Mouse (Mus musculus) forebrain, embryonic 15.5 days (tissue): ENCODE results near the gene Gm47289. TPM values are rescaled to one million over a fixed set of nuclear protein-coding genes. Genes with fewer than 3 reads are reported as not detected.

Source experiments
- ATAC-seq: fragments of 200-750 bp; cut with Nextera tagmentation; replicated peaks from 2 replicates; pipeline ENCODE4 v1.8.0; 2017; ENCODE audit warnings: mild to moderate bottlenecking, moderate TSS enrichment, moderate library complexity
- H3K27ac ChIP-seq: fragments of 300-500 bp; sonication (generic); replicated peaks from 2 replicates; pipeline ENCODE4 v1.5.1; 2015; ENCODE audit warnings: mild to moderate bottlenecking, inconsistent platforms
- H3K27me3 ChIP-seq: fragments of 300-500 bp; sonication (generic); 2 replicates; pipeline ENCODE4 v1.6.1; 2015; ENCODE audit warnings: inconsistent platforms
- H3K36me3 ChIP-seq: fragments of 300-500 bp; sonication (generic); 2 replicates; pipeline ENCODE4 v1.6.1; 2015; ENCODE audit warnings: mild to moderate bottlenecking, inconsistent platforms
- H3K4me1 ChIP-seq: fragments of 300-500 bp; sonication (generic); 2 replicates; pipeline ENCODE4 v1.6.1; 2015; ENCODE audit warnings: inconsistent platforms
- H3K4me2 ChIP-seq: fragments of 300-500 bp; sonication (generic); replicated peaks from 2 replicates; pipeline ENCODE4 v1.6.1; 2015; ENCODE audit warnings: mild to moderate bottlenecking, inconsistent platforms
- H3K4me3 ChIP-seq: fragments of 300-500 bp; sonication (generic); 2 replicates; pipeline ENCODE4 v1.5.1; 2015; ENCODE audit warnings: mild to moderate bottlenecking, inconsistent platforms
- H3K9ac ChIP-seq: fragments of 300-500 bp; sonication (generic); replicated peaks from 2 replicates; pipeline ENCODE4 v1.6.1; 2015; ENCODE audit warnings: mild to moderate bottlenecking, inconsistent platforms
- H3K9me3 ChIP-seq: fragments of 300-500 bp; sonication (generic); 2 replicates; pipeline ENCODE4 v1.6.1; 2016; ENCODE audit warnings: inconsistent platforms
- WGBS: fragments of 180-500 bp; shearing (Covaris S2); methylation state at CpG from one replicate; pipeline ENCODE4 v1.1.7; 2015; ENCODE audit warnings: mixed read lengths; 5-methylcytosine and 5-hydroxymethylcytosine counted together
- polyA plus RNA-seq: library from polyadenylated mRNA; unstranded; fragments of >200 nt; fragmentation: Nextera tagmentation; extraction: Ambion mirVana; gene quantifications from 2 replicates; pipeline ENCODE4 v1.2.1, GENCODE M21; 2015

The Gm47289 gene
- polyA plus RNA-seq, 1 experiment from 2014 or later: not detected

GRCm38 (mm10) chr9:119144696-119145095 is 14.3 kb upstream of the Gm47289 start:
- Histone ChIP-seq H3K27ac (no peak overlapping the region), H3K4me3 (no peak overlapping the region), H3K9me3 (no peaks in the 10 kb centered on the region), H3K36me3 (no peaks in the 10 kb centered on the region), H3K4me2 (no peak overlapping the region), H3K9ac (no peak overlapping the region), H3K4me1 (no peaks in the 10 kb centered on the region), H3K27me3 (no peaks in the 10 kb centered on the region)
- 66% methylated on average over 8 of the region's 8 CpGs for WGBS
- ATAC-seq: no peak

- Histone ChIP-seq H3K27me3 (no peaks in the 10 kb centered on the region), H3K4me2 (no peak overlapping the region), H3K9me3 (no peaks in the 10 kb centered on the region), H3K36me3 (no peaks in the 10 kb centered on the region), H3K4me3 (no peak overlapping the region), H3K4me1 (no peaks in the 10 kb centered on the region), H3K27ac (no peak overlapping the region), H3K9ac (no peak overlapping the region)
- WGBS: 50% methylated on average over 10 of the region's 10 CpGs
- no peak for ATAC-seq
Measured at GRCm38 (mm10) chr9:119145137-119145536, 13.8 kb upstream of the Gm47289 start.

GRCm38 (mm10) chr9:119145638-119146037 is 13.3 kb upstream of the Gm47289 start:
- 66% methylated on average over 6 of the region's 6 CpGs for WGBS

GRCm38 (mm10) chr9:119146098-119146770 is 12.7 kb upstream of the Gm47289 start:
- 78% methylated on average over 13 of the region's 13 CpGs for WGBS
- Histone ChIP-seq H3K9ac (no peak overlapping the region), H3K4me3 (no peak overlapping the region), H3K9me3 (no peaks in the 10 kb centered on the region), H3K27ac (no peak overlapping the region), H3K4me1 (no peaks in the 10 kb centered on the region), H3K36me3 (no peaks in the 10 kb centered on the region), H3K4me2 (no peak overlapping the region), H3K27me3 (no peaks in the 10 kb centered on the region)
- ATAC-seq: no peak

More at GRCm38 (mm10) chr9:119145638-119146037, 13.3 kb upstream of the Gm47289 start:
- H3K9ac ChIP-seq: no peak overlapping the region
- ATAC-seq: no peak
- no peak overlapping the region for H3K4me2 ChIP-seq
- no peaks in the 10 kb centered on the region for H3K9me3 ChIP-seq
- H3K4me3 ChIP-seq: no peak overlapping the region
- no peaks in the 10 kb centered on the region for H3K36me3 ChIP-seq
- no peaks in the 10 kb centered on the region for H3K27me3 ChIP-seq
- no peaks in the 10 kb centered on the region for H3K4me1 ChIP-seq
- H3K27ac ChIP-seq: no peak overlapping the region

- Histone ChIP-seq H3K9ac (no peak overlapping the region), H3K4me3 (no peak overlapping the region), H3K4me2 (no peak overlapping the region), H3K4me1 (no peaks in the 10 kb centered on the region), H3K36me3 (no peaks in the 10 kb centered on the region), H3K27me3 (no peaks in the 10 kb centered on the region), H3K27ac (no peak overlapping the region), H3K9me3 (no peaks in the 10 kb centered on the region)
- ATAC-seq: no peak
- 29% methylated on average over 5 of the region's 5 CpGs for WGBS
Measured at GRCm38 (mm10) chr9:119149601-119150000, 9.4 kb upstream of the Gm47289 start.

- Histone ChIP-seq H3K4me1 (0 out of 2 replicates have a peak, but pooled peaks cover 4% of the 10 kb centered on the region), H3K4me3 (no peak overlapping the region), H3K4me2 (no peak overlapping the region), H3K9me3 (no peaks in the 10 kb centered on the region), H3K27me3 (peaks cover 10% of the 10 kb centered on the region; the same call in 1 of the 2 replicates), H3K27ac (no peak overlapping the region), H3K9ac (no peak overlapping the region), H3K36me3 (no peaks in the 10 kb centered on the region)
- 64% methylated on average over 2 of the region's 2 CpGs for WGBS
- no peak for ATAC-seq
Measured at GRCm38 (mm10) chr9:119151751-119152150, 7.2 kb upstream of the Gm47289 start.

- WGBS: 86% methylated on average over 8 of the region's 8 CpGs
- ATAC-seq: no peak
- no peak overlapping the region for H3K4me2 ChIP-seq
- peaks cover 10% of the 10 kb centered on the region; the same call in 1 of the 2 replicates for H3K27me3 ChIP-seq
- no peaks in the 10 kb centered on the region for H3K36me3 ChIP-seq
- no peak overlapping the region for H3K4me3 ChIP-seq
- no peak overlapping the region for H3K9ac ChIP-seq
- no peaks in the 10 kb centered on the region for H3K9me3 ChIP-seq
- no peak overlapping the region for H3K27ac ChIP-seq
- H3K4me1 ChIP-seq: 0 out of 2 replicates have a peak, but pooled peaks cover 4% of the 10 kb centered on the region
Measured at GRCm38 (mm10) chr9:119155416-119155815, 3.5 kb upstream of the Gm47289 start.

- Histone ChIP-seq H3K9me3 (no peaks in the 10 kb centered on the region), H3K27me3 (peaks cover 10% of the 10 kb centered on the region; the same call in 1 of the 2 replicates), H3K4me1 (0 out of 2 replicates have a peak, but pooled peaks cover 4% of the 10 kb centered on the region), H3K36me3 (no peaks in the 10 kb centered on the region), H3K9ac (no peak overlapping the region), H3K27ac (no peak overlapping the region), H3K4me3 (peak overlapping the region; percentile 58; the same call in 1 of the 2 replicates), H3K4me2 (peak overlapping the region; percentile 78; the same call in 1 of the 2 replicates)
- 58% methylated on average over 7 of the region's 7 CpGs for WGBS
- peak; percentile 6; the same call in 1 of the 2 replicates for ATAC-seq
Measured at GRCm38 (mm10) chr9:119155826-119156225, 3.1 kb upstream of the Gm47289 start.

- peak within 1 kb of the TSS; percentile 78 for H3K4me2 ChIP-seq
- peak; percentile 97 for ATAC-seq
- peak within 1 kb of the TSS; percentile 58 for H3K4me3 ChIP-seq
- 0 out of 2 replicates have a peak, but pooled peaks cover 4% of the 10 kb centered on the region for H3K4me1 ChIP-seq
- H3K27me3 ChIP-seq: peaks cover 10% of the 10 kb centered on the region; the same call in 1 of the 2 replicates
- WGBS: under 1% methylated on average over 65 of the region's 65 CpGs
- H3K27ac ChIP-seq: no peak within 1 kb of the TSS
- peak within 1 kb of the TSS; percentile 40; the same call in 1 of the 2 replicates for H3K9ac ChIP-seq
- no peaks in the 10 kb centered on the region for H3K9me3 ChIP-seq
- no peaks in the 10 kb centered on the region for H3K36me3 ChIP-seq
Measured at GRCm38 (mm10) chr9:119156278-119157201, 2.4 kb upstream of the Gm47289 start, which contains the start of gene Acaa1b. TSS of gene Acaa1b (minus strand) at chr9:119157093.

GRCm38 (mm10) chr9:119160689-119161088 is 1.7 kb downstream of the Gm47289 start:
- Histone ChIP-seq H3K4me3 (no peak overlapping the region), H3K36me3 (no peaks in the 10 kb centered on the region), H3K9me3 (no peaks in the 10 kb centered on the region), H3K27me3 (peaks cover 5% of the 10 kb centered on the region; the same call in 1 of the 2 replicates), H3K4me2 (no peak overlapping the region), H3K9ac (no peak overlapping the region), H3K27ac (no peak overlapping the region), H3K4me1 (0 out of 2 replicates have a peak, but pooled peaks cover 4% of the 10 kb centered on the region)
- no peak for ATAC-seq
- WGBS: 90% methylated on average over 3 of the region's 3 CpGs

GRCm38 (mm10) chr9:119164743-119165142 is 5.8 kb downstream of the Gm47289 start:
- Histone ChIP-seq H3K27me3 (no peaks in the 10 kb centered on the region), H3K4me3 (no peak overlapping the region), H3K9me3 (no peaks in the 10 kb centered on the region), H3K27ac (no peak overlapping the region), H3K9ac (no peak overlapping the region), H3K4me2 (no peak overlapping the region), H3K36me3 (no peaks in the 10 kb centered on the region), H3K4me1 (no peaks in the 10 kb centered on the region)
- no peak for ATAC-seq
- WGBS: 89% methylated on average over 7 of the region's 7 CpGs

- H3K4me2 ChIP-seq: no peak overlapping the region
- H3K4me1 ChIP-seq: no peaks in the 10 kb centered on the region
- no peak overlapping the region for H3K4me3 ChIP-seq
- ATAC-seq: no peak
- no peaks in the 10 kb centered on the region for H3K27me3 ChIP-seq
- H3K27ac ChIP-seq: no peak overlapping the region
- no peaks in the 10 kb centered on the region for H3K36me3 ChIP-seq
- H3K9me3 ChIP-seq: no peaks in the 10 kb centered on the region
- 96% methylated on average over 6 of the region's 6 CpGs for WGBS
- no peak overlapping the region for H3K9ac ChIP-seq
Measured at GRCm38 (mm10) chr9:119165548-119165947, 6.6 kb downstream of the Gm47289 start.
